8 mouse cellular contexts compared by ENCODE assay signal in the genomic region with DNA sequence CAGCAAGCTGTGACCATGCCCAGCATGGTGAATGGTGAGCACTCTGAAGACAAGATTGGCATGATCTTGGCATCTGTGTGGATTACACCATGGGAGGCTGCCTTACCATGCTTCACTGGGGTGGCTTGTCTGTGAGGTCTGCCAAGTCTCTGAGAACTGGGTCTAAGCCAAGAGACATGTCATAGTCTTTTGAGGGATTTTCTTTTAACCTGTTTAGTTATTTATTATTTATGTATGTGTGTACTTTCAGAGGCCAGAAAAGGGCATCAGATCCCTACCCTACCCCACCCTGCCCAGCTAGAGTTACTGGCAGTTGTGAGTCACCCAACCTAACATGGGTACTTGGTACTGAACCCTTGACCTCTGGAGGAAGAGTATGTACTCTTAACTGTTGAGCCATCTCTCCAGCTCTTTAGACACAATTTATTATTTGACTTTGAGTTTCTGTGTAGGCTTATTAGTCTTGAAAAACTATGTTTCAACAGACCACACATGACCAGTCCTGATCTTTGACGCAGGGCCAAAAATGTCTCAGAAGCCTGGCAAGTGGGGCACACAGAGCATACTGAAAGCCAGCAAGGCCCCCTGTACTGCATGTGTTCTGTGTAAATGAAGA. TPM values are rescaled to one million over a fixed set of nuclear protein-coding genes. Genes with fewer than 3 reads are reported as not detected.
A peak's percentile ranks its signal among the peaks of the same experiment; 100 is the strongest.
DNase-seq lines count a peak whose midpoint lies in the region; ATAC-seq and TF ChIP-seq lines count a peak whose summit lies in the region.

No protein-coding gene starts in this region.

- H3K9me3 ChIP-seq in forebrain, embryonic 14.5 days (replicated peaks; ENCODE audit: control insufficient read depth, low read length) = no peaks in the 10 kb centered on the region
- H3K9me3 ChIP-seq in forebrain, embryonic 11.5 days (ENCODE audit: control insufficient read depth, low read length) = no peaks in the 10 kb centered on the region
- H3K9me3 ChIP-seq in lung, embryonic 14.5 days (ENCODE audit: low read depth, low read length) = no peaks in the 10 kb centered on the region; the same call in 1 of the 2 replicates

- no peak for TF ChIP-seq CTCF in lung, embryonic 14.5 days (IDR thresholded peaks at IDR 0.05; ENCODE audit: low read depth)

- H3K9ac ChIP-seq in forebrain, embryonic 14.5 days (ENCODE audit: low read length) = no peak overlapping the region
- H3K9ac ChIP-seq in forebrain, embryonic 11.5 days (ENCODE audit: low read length) = no peak overlapping the region
- H3K9ac ChIP-seq in lung, embryonic 14.5 days = no peak overlapping the region

- no peaks in the 10 kb centered on the region for H3K4me1 ChIP-seq in forebrain, embryonic 14.5 days (ENCODE audit: control insufficient read depth, insufficient read depth, low read length)
- no peaks in the 10 kb centered on the region for H3K4me1 ChIP-seq in forebrain, embryonic 11.5 days (replicated peaks; ENCODE audit: control insufficient read depth, insufficient read depth, low read length)
- H3K4me1 ChIP-seq in lung, embryonic 14.5 days (ENCODE audit: insufficient read depth) = peaks cover 10% of the 10 kb centered on the region; the same call in 1 of the 2 replicates

- H3K27me3 ChIP-seq in forebrain, embryonic 14.5 days (replicated peaks; ENCODE audit: control insufficient read depth, insufficient read depth, low read length) = no peaks in the 10 kb centered on the region
- no peaks in the 10 kb centered on the region for H3K27me3 ChIP-seq in forebrain, embryonic 11.5 days (ENCODE audit: control insufficient read depth, insufficient read depth, low read length)
- no peaks in the 10 kb centered on the region for H3K27me3 ChIP-seq in lung, embryonic 14.5 days (ENCODE audit: insufficient read depth, low read length)

- H3K4me3 ChIP-seq in forebrain, embryonic 14.5 days (ENCODE audit: low read depth, low read length) = no peak overlapping the region
- no peak overlapping the region for H3K4me3 ChIP-seq in forebrain, embryonic 11.5 days (ENCODE audit: low read depth, low read length)
- H3K4me3 ChIP-seq in lung, embryonic 14.5 days (ENCODE audit: low read depth, low read length) = no peak overlapping the region

- no peak overlapping the region for H3K4me2 ChIP-seq in forebrain, embryonic 14.5 days (ENCODE audit: low read length)
- no peak overlapping the region for H3K4me2 ChIP-seq in forebrain, embryonic 11.5 days (ENCODE audit: low read depth, low read length, severe bottlenecking)
- no peak overlapping the region for H3K4me2 ChIP-seq in lung, embryonic 14.5 days

- ATAC-seq in forebrain, embryonic 14.5 days = peak; percentile 73
- no peak for ATAC-seq in forebrain, embryonic 11.5 days (replicated peaks; ENCODE audit: low FRiP score)
- peak; percentile 19; the same call in 1 of the 2 replicates for ATAC-seq in lung, embryonic 14.5 days (ENCODE audit: insufficient read depth)

- DNase-seq in forebrain, embryonic 14.5 days (ENCODE audit: low spot score) = peak; percentile 80
- no peak for DNase-seq in forebrain, embryonic 11.5 days (ENCODE audit: low spot score)
- no peak for DNase-seq in lung, embryonic 14.5 days
- DNase-seq in lung, adult 18-20 months = no peak
- peak; percentile 74 for DNase-seq in cerebellum, adult 11-12 months
- peak; percentile 31 for DNase-seq in kidney, postnatal 10 days
- DNase-seq in layer of hippocampus, postnatal 25 days (ENCODE audit: extremely low spot score in 1 of 2, low spot score in 1 of 2) = no peak
- no peak for DNase-seq in natural killer cell, adult 2 months (ENCODE audit: low spot score in 2 of 2)

- WGBS in forebrain, embryonic 14.5 days = 100% methylated on average over 1 of the region's 1 CpGs
- 97% methylated on average over 1 of the region's 1 CpGs for WGBS in forebrain, embryonic 11.5 days
- WGBS in lung, embryonic 14.5 days = 75% methylated on average over 1 of the region's 1 CpGs

- no peaks in the 10 kb centered on the region for H3K36me3 ChIP-seq in forebrain, embryonic 14.5 days (ENCODE audit: control insufficient read depth, insufficient read depth, low read length)
- no peaks in the 10 kb centered on the region; the same call in 1 of the 2 replicates for H3K36me3 ChIP-seq in forebrain, embryonic 11.5 days (ENCODE audit: control insufficient read depth, insufficient read depth, low read length)
- H3K36me3 ChIP-seq in lung, embryonic 14.5 days (ENCODE audit: insufficient read depth) = 0 out of 2 replicates have a peak, but pooled peaks cover 5% of the 10 kb centered on the region

- H3K27ac ChIP-seq in forebrain, embryonic 14.5 days (ENCODE audit: low read depth, low read length) = no peak overlapping the region
- H3K27ac ChIP-seq in forebrain, embryonic 11.5 days (ENCODE audit: low read depth, low read length) = no peak overlapping the region
- peak overlapping the region; percentile 30; the same call in 1 of the 2 replicates for H3K27ac ChIP-seq in lung, embryonic 14.5 days (ENCODE audit: low read depth)

RNA-seq across cellular contexts. Expression of a gene that starts 40.3 kb away (rescaled TPM):
- polyA plus RNA-seq in forebrain, embryonic 14.5 days (2014; fragmentation: Nextera tagmentation; extraction: Ambion mirVana) = 11.6 TPM in 2 replicates
- 27.9 and 31.0 TPM in 2 replicates for polyA plus RNA-seq in forebrain, embryonic 11.5 days (2014; fragmentation: Nextera tagmentation; extraction: Ambion mirVana)
- 54.4 and 58.7 TPM in 2 replicates for polyA plus RNA-seq in lung, embryonic 14.5 days (2014; fragmentation: Nextera tagmentation; extraction: Ambion mirVana)
- total RNA-seq in layer of hippocampus, postnatal 25 days (2021) = 10 to 100 TPM; 26.9 to 32.4 TPM

Comparison
In these comparisons a context has a peak if more than half of its experiments do, and no peak if none do; other contexts are left out.
1. DNase-seq: peak in forebrain, embryonic 14.5 days (single experiment), cerebellum, adult 11-12 months (single experiment) and kidney, postnatal 10 days (single experiment); none in forebrain, embryonic 11.5 days (single experiment), lung, embryonic 14.5 days (single experiment), lung, adult 18-20 months (0 of 2), layer of hippocampus, postnatal 25 days (0 of 2) and natural killer cell, adult 2 months (0 of 2).